Comparison of ENCODE assay signal across 23 mouse cellular contexts in the genomic region with DNA sequence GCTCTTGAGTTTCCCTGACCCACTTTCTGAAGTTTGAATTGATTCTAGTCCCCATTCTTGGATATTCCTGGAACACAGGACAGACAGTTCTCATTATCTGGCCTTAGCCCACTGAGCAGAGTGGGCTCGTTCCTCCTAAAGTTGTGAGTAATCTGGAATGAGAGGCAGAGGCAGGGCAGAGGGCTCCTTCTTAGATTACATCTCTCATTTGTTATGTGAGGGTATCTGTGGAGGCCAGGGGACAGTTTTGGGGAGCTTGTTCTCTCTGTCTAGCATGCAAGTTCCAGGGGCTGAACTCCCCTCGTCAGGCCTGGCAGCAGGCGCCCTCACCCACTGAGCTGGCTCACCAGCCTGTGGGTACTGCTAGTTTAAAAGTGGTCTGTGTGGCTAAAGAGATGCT. TPM values are rescaled to one million over a fixed set of nuclear protein-coding genes. Genes with fewer than 3 reads are reported as not detected.
"Had no signal": no experiment of that assay in that cellular context is flagged by ENCODE, and none has a peak within 500 bp of the region (broad histone marks: within the 10 kb centered on the region; RNA-seq: fewer than 3 reads in every experiment).

No protein-coding gene starts in this region.

- H3K27me3 ChIP-seq: neural tube, embryonic 13.5 days; neural tube, embryonic 15.5 days; stomach, embryonic 15.5 days had no signal

- H3K4me2 ChIP-seq: neural tube, embryonic 13.5 days; neural tube, embryonic 15.5 days; stomach, embryonic 15.5 days had no signal

- H3K9ac ChIP-seq: neural tube, embryonic 13.5 days; neural tube, embryonic 15.5 days; stomach, embryonic 15.5 days had no signal

- H3K9me3 ChIP-seq: neural tube, embryonic 13.5 days; neural tube, embryonic 15.5 days; stomach, embryonic 15.5 days had no signal

- H3K4me1 ChIP-seq: neural tube, embryonic 13.5 days had no signal

- DNase-seq: retina, postnatal 1 day; right cerebral cortex, adult 18-20 months; right cerebral cortex, postnatal 14 days; right cerebral cortex, postnatal 25 days; right cerebral cortex, postnatal 4 days; spleen, adult 18-20 months; thymus, adult 18-20 months; thymus, adult 2 months; thymus, postnatal 14 days; thymus, postnatal 25 days; thymus, postnatal 36 days; thymus, postnatal 4 days had no signal

- H3K27ac ChIP-seq: neural tube, embryonic 13.5 days; neural tube, embryonic 15.5 days; stomach, embryonic 15.5 days; stomach, postnatal 0 days had no signal

- H3K36me3 ChIP-seq: neural tube, embryonic 13.5 days; neural tube, embryonic 15.5 days; stomach, embryonic 15.5 days had no signal

- H3K4me3 ChIP-seq: neural tube, embryonic 13.5 days; neural tube, embryonic 15.5 days; stomach, embryonic 15.5 days had no signal

RNA-seq across cellular contexts. Expression of gene Cela3a, which starts 30.5 kb away (rescaled TPM):
- total RNA-seq: neutrophil, adult 5-6 weeks had no signal
- polyA plus RNA-seq: neural tube, embryonic 13.5 days; neural tube, embryonic 14.5 days; neural tube, embryonic 15.5 days; small intestine, adult 2 months; stomach, embryonic 14.5 days; stomach, postnatal 0 days; testis, adult 2 months; thymus, adult 2 months; thymus, postnatal 0 days; urinary bladder, adult 2 months had no signal

RNA-seq across cellular contexts. Expression of gene Cela3b, which starts 51.3 kb away (rescaled TPM):
- total RNA-seq: neutrophil, adult 5-6 weeks had no signal
- polyA plus RNA-seq: neural tube, embryonic 13.5 days; neural tube, embryonic 14.5 days; neural tube, embryonic 15.5 days; stomach, embryonic 14.5 days; thymus, postnatal 0 days; urinary bladder, adult 2 months had no signal
